Comparison of ENCODE assay signal across 8 mouse cellular contexts in genomic region chr7:28350155-28350883, GRCm38 (mm10). TPM values are rescaled to one million over a fixed set of nuclear protein-coding genes. Genes with fewer than 3 reads are reported as not detected.
A peak's percentile ranks its signal among the peaks of the same experiment; 100 is the strongest.
DNase-seq lines count a peak whose midpoint lies in the region; ATAC-seq and TF ChIP-seq lines count a peak whose summit lies in the region.

Gene Rps16, plus strand, starts transcription at chr7:28350652.

- peak within 1 kb of the TSS; percentile 84 for H3K27ac ChIP-seq in heart, embryonic 12.5 days (ENCODE audit: poor library complexity, severe bottlenecking)
- H3K27ac ChIP-seq in kidney, postnatal 0 days: peak within 1 kb of the TSS; percentile 90
- peak within 1 kb of the TSS; percentile 89 for H3K27ac ChIP-seq in liver, embryonic 11.5 days (ENCODE audit: low read depth, low read length)
- peak within 1 kb of the TSS; percentile 97 for H3K27ac ChIP-seq in stomach, embryonic 14.5 days (ENCODE audit: low read length)

- ATAC-seq in heart, embryonic 12.5 days (ENCODE audit: insufficient number of reproducible peaks, low FRiP score): peak; percentile 97
- ATAC-seq in kidney, postnatal 0 days (replicated peaks; ENCODE audit: low FRiP score, low read depth): peak; percentile 94
- peak; percentile 92 for ATAC-seq in liver, embryonic 11.5 days (replicated peaks; ENCODE audit: low FRiP score)
- ATAC-seq in stomach, embryonic 14.5 days (ENCODE audit: insufficient number of reproducible peaks, insufficient read depth, low FRiP score, low read depth): peak; percentile 92

- TF ChIP-seq CTCF in C2C12 (IDR thresholded peaks at IDR 0.05; ENCODE audit: control insufficient read depth, insufficient read depth, insufficient read length): no peak
- no peak for TF ChIP-seq CTCF in brain, embryonic 14.5 days (IDR thresholded peaks at IDR 0.05; ENCODE audit: borderline replicate concordance, extremely low read depth, insufficient read depth, insufficient read length)
- TF ChIP-seq CTCF in kidney, postnatal 0 days (IDR thresholded peaks at IDR 0.05; ENCODE audit: low read depth): peak; percentile 22; the same call in 1 of the 2 replicates

- DNase-seq in brain, embryonic 14.5 days (ENCODE audit: low read depth): peak; percentile 99
- peak; percentile 98 for DNase-seq in kidney, postnatal 0 days (ENCODE audit: low spot score)
- peak; percentile 95 for DNase-seq in liver, embryonic 11.5 days (ENCODE audit: low spot score)
- DNase-seq in naive thymus-derived CD4-positive, alpha-beta T cell, adult 2 months (ENCODE audit: low read depth): peak; percentile 98

- peak within 1 kb of the TSS; percentile 87 for H3K4me3 ChIP-seq in C2C12 (ENCODE audit: insufficient read depth, poor library complexity, severe bottlenecking)
- H3K4me3 ChIP-seq in erythroblast, embryonic 14.5 days (replicated peaks): peak within 1 kb of the TSS; percentile 97
- H3K4me3 ChIP-seq in heart, embryonic 12.5 days: peak within 1 kb of the TSS; percentile 94
- H3K4me3 ChIP-seq in kidney, postnatal 0 days (replicated peaks; ENCODE audit: low read depth, low read length): peak within 1 kb of the TSS; percentile 91
- H3K4me3 ChIP-seq in liver, embryonic 11.5 days (ENCODE audit: low read depth, low read length): peak within 1 kb of the TSS; percentile 96
- peak within 1 kb of the TSS; percentile 98 for H3K4me3 ChIP-seq in stomach, embryonic 14.5 days (ENCODE audit: low read depth, low read length)

- under 1% methylated on average over 50 of the region's 50 CpGs for WGBS in heart, embryonic 12.5 days
- under 1% methylated on average over 50 of the region's 50 CpGs for WGBS in kidney, postnatal 0 days
- under 1% methylated on average over 50 of the region's 50 CpGs for WGBS in liver, embryonic 11.5 days
- WGBS in stomach, embryonic 14.5 days: under 1% methylated on average over 49 of the region's 50 CpGs

- H3ac ChIP-seq in C2C12 (ENCODE audit: control insufficient read depth, insufficient read length, low read depth): peak within 1 kb of the TSS; percentile 75

- H3K4me1 ChIP-seq in erythroblast, embryonic 14.5 days (ENCODE audit: control insufficient read depth): peaks cover 45% of the 10 kb centered on the region
- peaks cover 18% of the 10 kb centered on the region for H3K4me1 ChIP-seq in heart, embryonic 12.5 days (replicated peaks)
- peaks cover 7% of the 10 kb centered on the region; the same call in 1 of the 2 replicates for H3K4me1 ChIP-seq in kidney, postnatal 0 days (replicated peaks; ENCODE audit: insufficient read depth, low read length)
- H3K4me1 ChIP-seq in liver, embryonic 11.5 days (replicated peaks; ENCODE audit: control insufficient read depth, insufficient read depth, low read length): peaks cover 22% of the 10 kb centered on the region
- H3K4me1 ChIP-seq in stomach, embryonic 14.5 days (ENCODE audit: control insufficient read depth, insufficient read depth, low read length): peaks cover 16% of the 10 kb centered on the region; the same call in 1 of the 2 replicates

- no peaks in the 10 kb centered on the region for H3K9me3 ChIP-seq in erythroblast, embryonic 14.5 days (ENCODE audit: control insufficient read depth, low read length)
- H3K9me3 ChIP-seq in heart, embryonic 12.5 days (replicated peaks): no peaks in the 10 kb centered on the region
- no peaks in the 10 kb centered on the region for H3K9me3 ChIP-seq in kidney, postnatal 0 days (replicated peaks; ENCODE audit: low read length)
- no peaks in the 10 kb centered on the region for H3K9me3 ChIP-seq in liver, embryonic 11.5 days (ENCODE audit: control insufficient read depth, low read length)
- H3K9me3 ChIP-seq in stomach, embryonic 14.5 days (ENCODE audit: control insufficient read depth, low read depth, low read length): no peaks in the 10 kb centered on the region

- H3K79me2 ChIP-seq in C2C12 (ENCODE audit: control insufficient read depth, insufficient read depth): peaks cover 33% of the 10 kb centered on the region

- TF ChIP-seq POLR2A in brain, embryonic 14.5 days (IDR thresholded peaks at IDR 0.05; ENCODE audit: borderline replicate concordance, extremely low read depth, insufficient read depth, insufficient read length, poor library complexity, severe bottlenecking): peak; percentile 62; the same call in 1 of the 2 replicates

- peak within 1 kb of the TSS; percentile 95 for H3K4me2 ChIP-seq in heart, embryonic 12.5 days
- peak within 1 kb of the TSS; percentile 91 for H3K4me2 ChIP-seq in kidney, postnatal 0 days (ENCODE audit: low read length)
- H3K4me2 ChIP-seq in liver, embryonic 11.5 days: peak within 1 kb of the TSS; percentile 95
- peak within 1 kb of the TSS; percentile 66 for H3K4me2 ChIP-seq in stomach, embryonic 14.5 days (replicated peaks; ENCODE audit: low read depth, low read length)

- H3K9ac ChIP-seq in heart, embryonic 12.5 days: peak within 1 kb of the TSS; percentile 99
- peak within 1 kb of the TSS; percentile 96 for H3K9ac ChIP-seq in kidney, postnatal 0 days (ENCODE audit: low read depth, low read length)
- H3K9ac ChIP-seq in liver, embryonic 11.5 days (ENCODE audit: low read depth, low read length): peak within 1 kb of the TSS; percentile 100
- H3K9ac ChIP-seq in stomach, embryonic 14.5 days (replicated peaks; ENCODE audit: low read depth, low read length): peak within 1 kb of the TSS; percentile 96

- H3K27me3 ChIP-seq in C2C12 (ENCODE audit: control insufficient read depth, insufficient read depth, insufficient read length): no peaks in the 10 kb centered on the region
- H3K27me3 ChIP-seq in erythroblast, embryonic 14.5 days (ENCODE audit: control insufficient read depth): no peaks in the 10 kb centered on the region
- H3K27me3 ChIP-seq in heart, embryonic 12.5 days (replicated peaks): no peaks in the 10 kb centered on the region
- H3K27me3 ChIP-seq in kidney, postnatal 0 days (ENCODE audit: insufficient read depth, low read length): no peaks in the 10 kb centered on the region
- no peaks in the 10 kb centered on the region for H3K27me3 ChIP-seq in liver, embryonic 11.5 days (replicated peaks; ENCODE audit: control insufficient read depth, insufficient read depth, low read length)
- H3K27me3 ChIP-seq in stomach, embryonic 14.5 days (ENCODE audit: control insufficient read depth, insufficient read depth, low read length): no peaks in the 10 kb centered on the region

- peaks cover 38% of the 10 kb centered on the region for H3K36me3 ChIP-seq in C2C12 (ENCODE audit: control insufficient read depth, insufficient read depth)
- H3K36me3 ChIP-seq in erythroblast, embryonic 14.5 days (ENCODE audit: control insufficient read depth): peaks cover 38% of the 10 kb centered on the region
- peaks cover 33% of the 10 kb centered on the region for H3K36me3 ChIP-seq in heart, embryonic 12.5 days
- peaks cover 20% of the 10 kb centered on the region for H3K36me3 ChIP-seq in kidney, postnatal 0 days (ENCODE audit: insufficient read depth, low read length)
- H3K36me3 ChIP-seq in liver, embryonic 11.5 days (ENCODE audit: control insufficient read depth, insufficient read depth, low read length): peaks cover 32% of the 10 kb centered on the region
- peaks cover 29% of the 10 kb centered on the region for H3K36me3 ChIP-seq in stomach, embryonic 14.5 days (ENCODE audit: control insufficient read depth, insufficient read depth, low read length)

- peaks cover 22% of the 10 kb centered on the region for H3K79me3 ChIP-seq in C2C12 (ENCODE audit: low read depth)

TF ChIP-seq in C2C12, 6 proteins besides CTCF, POLR2A, EP300 and RAD21:
- TF ChIP-seq FOSL1 (IDR thresholded peaks at IDR 0.05; ENCODE audit: insufficient read depth, low read length, poor library complexity, severe bottlenecking) (no peak), MAX (IDR thresholded peaks at IDR 0.05) (peak; percentile 18)
TF ChIP-seq in C2C12: peak in this region for 1.

RNA-seq across cellular contexts. Expression of gene Rps16, which starts in this region (rescaled TPM):
- 6,019 TPM for polyA plus RNA-seq in C2C12 (2012; fragmentation: generic; extraction: Trizol)
- polyA plus RNA-seq in brain, embryonic 14.5 days (2012; rRNA removed): 1,173 and 1,238 TPM in 2 replicates
- 212 and 288 TPM in 2 replicates for polyA plus RNA-seq in erythroblast, embryonic 14.5 days (2012)
- polyA plus RNA-seq in heart, embryonic 12.5 days (2016; fragmentation: Nextera tagmentation; extraction: Ambion mirVana): 629 and 630 TPM in 2 replicates
- polyA plus RNA-seq in kidney, postnatal 0 days (2015; fragmentation: Nextera tagmentation; extraction: Ambion mirVana): 1,088 and 1,198 TPM in 2 replicates
- polyA plus RNA-seq in liver, embryonic 11.5 days (2014; fragmentation: Nextera tagmentation; extraction: Ambion mirVana): 1,377 and 1,547 TPM in 2 replicates
- 1,258 and 1,269 TPM in 2 replicates for polyA plus RNA-seq in stomach, embryonic 14.5 days (2014; fragmentation: Nextera tagmentation; extraction: Ambion mirVana)

Comparison
In these comparisons a context has a peak if more than half of its experiments do, and no peak if none do; other contexts are left out.
1. Peak in every context shown above with its lines: DNase-seq, ATAC-seq, H3K4me3 ChIP-seq and H3K27ac ChIP-seq.